Mouse (Mus musculus) embryonic fibroblast, embryonic 13.5 days (primary cell): ENCODE data around the gene Srrm3.

Experiments used
- CTCF ChIP-seq: IDR thresholded peaks from 2 replicates; pipeline ENCODE4 v1.5.1; 2011; ENCODE audit warnings: mild to moderate bottlenecking, control low read depth, low read length, moderate library complexity, borderline replicate concordance; ENCODE audit not compliant: insufficient read depth
- POLR2A ChIP-seq: IDR thresholded peaks from 2 replicates; pipeline ENCODE4 v1.6.1; 2011; ENCODE audit warnings: low read depth, mild to moderate bottlenecking, control low read depth, low read length, moderate library complexity

DNA sequence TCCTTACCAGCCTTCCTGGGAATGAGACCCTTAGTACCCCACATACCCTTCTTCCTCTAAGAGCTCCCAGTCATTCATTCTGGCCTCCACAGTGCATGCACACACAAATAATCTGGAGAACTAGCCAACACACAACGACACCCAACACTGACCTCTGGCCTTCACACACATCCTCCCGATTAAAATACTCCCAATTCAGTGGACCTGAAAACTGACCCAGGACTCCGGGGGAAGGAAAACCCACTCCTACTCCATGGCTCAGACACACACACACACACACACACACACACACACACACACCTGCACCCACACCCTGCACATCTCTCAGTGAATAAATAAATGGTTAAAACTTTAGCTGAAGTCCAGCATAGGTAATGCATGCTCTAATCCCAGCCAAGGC lies 113.2 kb downstream of the Srrm3 start:
- TF ChIP-seq POLR2A (no peak), CTCF (no peak)
